Mouse (Mus musculus) intestine, embryonic 14.5 days (tissue): ENCODE data around the gene Fars2. TPM values are rescaled to one million over a fixed set of nuclear protein-coding genes. Genes with fewer than 3 reads are reported as not detected.

ENCODE experiments used
- ATAC-seq: fragments of 200-750 bp; cut with Nextera tagmentation; replicated peaks from 2 replicates; pipeline ENCODE4 v1.8.0; 2017; ENCODE audit warnings: low read depth, moderate number of reproducible peaks, moderate TSS enrichment, moderate library complexity; ENCODE audit not compliant: low FRiP score, low TSS enrichment
- DNase-seq: peaks from one replicate; pipeline ENCODE4 v3.0.0-alpha.2; 2018; ENCODE audit warnings: low spot score
- H3K27ac ChIP-seq: fragments of 300-500 bp; sonication (generic); 2 replicates; pipeline ENCODE4 v1.5.1; 2014; ENCODE audit warnings: low read depth, mild to moderate bottlenecking, control low read depth
- H3K27me3 ChIP-seq: fragments of 300-500 bp; sonication (generic); replicated peaks from 2 replicates; pipeline ENCODE4 v1.6.1; 2014; ENCODE audit warnings: low read length, control low read depth; ENCODE audit not compliant: control insufficient read depth, insufficient read depth
- H3K36me3 ChIP-seq: fragments of 300-500 bp; sonication (generic); 2 replicates; pipeline ENCODE4 v1.6.1; 2014; ENCODE audit warnings: low read length, control low read depth; ENCODE audit not compliant: control insufficient read depth, insufficient read depth
- H3K4me1 ChIP-seq: fragments of 300-500 bp; sonication (generic); replicated peaks from 2 replicates; pipeline ENCODE4 v1.6.1; 2014; ENCODE audit warnings: low read length, control low read depth, mixed read lengths; ENCODE audit not compliant: control insufficient read depth, insufficient read depth
- H3K4me2 ChIP-seq: fragments of 300-500 bp; sonication (generic); 2 replicates; pipeline ENCODE4 v1.6.1; 2014; ENCODE audit warnings: low read length
- H3K4me3 ChIP-seq: fragments of 300-500 bp; sonication (generic); 2 replicates; pipeline ENCODE4 v1.5.1; 2014; ENCODE audit warnings: low read depth, low read length, control low read depth, mixed read lengths
- H3K9ac ChIP-seq: fragments of 300-500 bp; sonication (generic); 2 replicates; pipeline ENCODE4 v1.6.1; 2014; ENCODE audit warnings: mild to moderate bottlenecking, low read length
- H3K9me3 ChIP-seq: fragments of 300-500 bp; sonication (generic); 2 replicates; pipeline ENCODE4 v1.6.1; 2016; ENCODE audit warnings: low read length, control low read depth; ENCODE audit not compliant: control insufficient read depth
- WGBS: fragments of 180-500 bp; shearing (Covaris S2); extraction: QIAGEN DNeasy Blood & Tissue Kit; methylation state at CpG from one replicate; pipeline ENCODE4 v1.1.7; 2014; 5-methylcytosine and 5-hydroxymethylcytosine counted together
- polyA plus RNA-seq: library from polyadenylated mRNA; unstranded; fragments of >200 nt; fragmentation: Nextera tagmentation; extraction: Ambion mirVana; gene quantifications from 2 replicates; pipeline ENCODE4 v1.2.1, GENCODE M21; 2014

The Fars2 gene
- polyA plus RNA-seq, 1 experiment from 2014 or later, result 37.6 TPM

- Histone ChIP-seq H3K9ac (no peak overlapping the region), H3K4me2 (no peak overlapping the region), H3K27me3 (no peaks in the 10 kb centered on the region), H3K36me3 (no peaks in the 10 kb centered on the region), H3K4me3 (no peak overlapping the region), H3K9me3 (no peaks in the 10 kb centered on the region), H3K4me1 (no peaks in the 10 kb centered on the region), H3K27ac (no peak overlapping the region)
- ATAC-seq (no peak), DNase-seq (no peak)
- 86% methylated on average over 4 of the region's 4 CpGs for WGBS
These were observed 101.1 kb downstream of the Fars2 start for GRCm38 (mm10) chr13:36218347-36218746.

- Histone ChIP-seq H3K9me3 (no peaks in the 10 kb centered on the region), H3K36me3 (no peaks in the 10 kb centered on the region), H3K4me2 (no peak overlapping the region), H3K9ac (no peak overlapping the region), H3K27ac (no peak overlapping the region), H3K27me3 (no peaks in the 10 kb centered on the region), H3K4me3 (no peak overlapping the region), H3K4me1 (no peaks in the 10 kb centered on the region)
- no peak for DNase-seq
- ATAC-seq, result no peak
- 85% methylated on average over 5 of the region's 5 CpGs for WGBS
These were observed 102.3 kb downstream of the Fars2 start for GRCm38 (mm10) chr13:36219506-36219905.

- Histone ChIP-seq H3K27ac (no peak overlapping the region), H3K36me3 (no peaks in the 10 kb centered on the region), H3K4me3 (no peak overlapping the region), H3K9me3 (no peaks in the 10 kb centered on the region), H3K9ac (no peak overlapping the region), H3K4me1 (no peaks in the 10 kb centered on the region), H3K4me2 (no peak overlapping the region), H3K27me3 (no peaks in the 10 kb centered on the region)
- DNase-seq, result no peak
- 81% methylated on average over 1 of the region's 1 CpGs for WGBS
- no peak for ATAC-seq
These were observed 104.7 kb downstream of the Fars2 start for GRCm38 (mm10) chr13:36221897-36222296.

GRCm38 (mm10) chr13:36222721-36223120, 105.5 kb downstream of the Fars2 start:
- Histone ChIP-seq H3K36me3 (no peaks in the 10 kb centered on the region), H3K9ac (no peak overlapping the region), H3K4me3 (no peak overlapping the region), H3K4me2 (no peak overlapping the region), H3K27ac (no peak overlapping the region), H3K27me3 (no peaks in the 10 kb centered on the region), H3K9me3 (no peaks in the 10 kb centered on the region), H3K4me1 (no peaks in the 10 kb centered on the region)
- DNase-seq, result no peak
- ATAC-seq, result no peak

- Histone ChIP-seq H3K4me3 (no peak overlapping the region), H3K9ac (no peak overlapping the region), H3K9me3 (no peaks in the 10 kb centered on the region), H3K4me1 (no peaks in the 10 kb centered on the region), H3K27me3 (no peaks in the 10 kb centered on the region), H3K36me3 (no peaks in the 10 kb centered on the region), H3K27ac (no peak overlapping the region), H3K4me2 (no peak overlapping the region)
- DNase-seq, result no peak
- ATAC-seq, result no peak
- WGBS, result 58% methylated on average over 2 of the region's 2 CpGs
These were observed 107.2 kb downstream of the Fars2 start for GRCm38 (mm10) chr13:36224431-36224830.

GRCm38 (mm10) chr13:36242261-36242660, 125.0 kb downstream of the Fars2 start:
- Histone ChIP-seq H3K4me1 (no peaks in the 10 kb centered on the region), H3K4me3 (no peak overlapping the region), H3K27ac (no peak overlapping the region), H3K4me2 (no peak overlapping the region), H3K36me3 (no peaks in the 10 kb centered on the region), H3K27me3 (no peaks in the 10 kb centered on the region), H3K9me3 (no peaks in the 10 kb centered on the region), H3K9ac (no peak overlapping the region)
- 52% methylated on average over 1 of the region's 1 CpGs for WGBS
- DNase-seq, result no peak
- no peak for ATAC-seq

GRCm38 (mm10) chr13:36253936-36254335, 136.7 kb downstream of the Fars2 start:
- no peaks in the 10 kb centered on the region for H3K9me3 ChIP-seq
- no peaks in the 10 kb centered on the region for H3K27me3 ChIP-seq
- no peak overlapping the region for H3K4me3 ChIP-seq
- no peak overlapping the region for H3K27ac ChIP-seq
- no peaks in the 10 kb centered on the region for H3K36me3 ChIP-seq
- 61% methylated on average over 3 of the region's 3 CpGs for WGBS
- H3K4me2 ChIP-seq, result no peak overlapping the region
- ATAC-seq, result no peak
- no peaks in the 10 kb centered on the region for H3K4me1 ChIP-seq
- no peak overlapping the region for H3K9ac ChIP-seq
- no peak for DNase-seq

- 74% methylated on average over 5 of the region's 5 CpGs for WGBS
- no peaks in the 10 kb centered on the region for H3K27me3 ChIP-seq
- H3K4me1 ChIP-seq, result no peaks in the 10 kb centered on the region
- H3K36me3 ChIP-seq, result no peaks in the 10 kb centered on the region
- H3K9me3 ChIP-seq, result peaks cover 6% of the 10 kb centered on the region; the same call in 1 of the 2 replicates
- no peak overlapping the region for H3K9ac ChIP-seq
- H3K4me2 ChIP-seq, result no peak overlapping the region
- ATAC-seq (no peak), DNase-seq (no peak)
- no peak overlapping the region for H3K4me3 ChIP-seq
- H3K27ac ChIP-seq, result no peak overlapping the region
These were observed 140.0 kb downstream of the Fars2 start for GRCm38 (mm10) chr13:36257213-36257612.

- no peak overlapping the region for H3K4me2 ChIP-seq
- DNase-seq (no peak), ATAC-seq (no peak)
- no peaks in the 10 kb centered on the region for H3K27me3 ChIP-seq
- H3K27ac ChIP-seq, result no peak overlapping the region
- H3K36me3 ChIP-seq, result no peaks in the 10 kb centered on the region
- no peaks in the 10 kb centered on the region for H3K4me1 ChIP-seq
- peaks cover 6% of the 10 kb centered on the region; the same call in 1 of the 2 replicates for H3K9me3 ChIP-seq
- no peak overlapping the region for H3K4me3 ChIP-seq
- no peak overlapping the region for H3K9ac ChIP-seq
- WGBS, result 76% methylated on average over 1 of the region's 1 CpGs
These were observed 142.5 kb downstream of the Fars2 start for GRCm38 (mm10) chr13:36259754-36260153.
